Mouse (Mus musculus) lung, embryonic 14.5 days (tissue): ENCODE measurements around the gene Zc3hc1. TPM values are rescaled to one million over a fixed set of nuclear protein-coding genes. Genes with fewer than 3 reads are reported as not detected.

ENCODE experiments used
- ATAC-seq: fragments of 200-750 bp; cut with Nextera tagmentation; 2 replicates; pipeline ENCODE4 v1.8.0; 2017; ENCODE audit warnings: mild to moderate bottlenecking, moderate TSS enrichment, moderate library complexity; ENCODE audit not compliant: insufficient read depth
- DNase-seq: peaks from one replicate; pipeline ENCODE4 v3.0.0-alpha.2; 2015
- H3K27ac ChIP-seq: fragments of 300-500 bp; sonication (generic); 2 replicates; pipeline ENCODE4 v1.5.1; 2014; ENCODE audit warnings: low read depth, mild to moderate bottlenecking, moderate library complexity
- H3K27me3 ChIP-seq: fragments of 300-500 bp; sonication (generic); 2 replicates; pipeline ENCODE4 v1.6.1; 2014; ENCODE audit warnings: low read length, control low read depth; ENCODE audit not compliant: insufficient read depth
- H3K36me3 ChIP-seq: fragments of 300-500 bp; sonication (generic); 2 replicates; pipeline ENCODE4 v1.6.1; 2014; ENCODE audit warnings: control low read depth; ENCODE audit not compliant: insufficient read depth
- H3K4me1 ChIP-seq: fragments of 300-500 bp; sonication (generic); 2 replicates; pipeline ENCODE4 v1.6.1; 2014; ENCODE audit warnings: antibody characterized with exemption, control low read depth; ENCODE audit not compliant: insufficient read depth
- H3K4me2 ChIP-seq: fragments of 300-500 bp; sonication (generic); 2 replicates; pipeline ENCODE4 v1.6.1; 2014; ENCODE audit warnings: mild to moderate bottlenecking
- H3K4me3 ChIP-seq: fragments of 300-500 bp; sonication (generic); 2 replicates; pipeline ENCODE4 v1.5.1; 2014; ENCODE audit warnings: low read depth, low read length
- H3K9ac ChIP-seq: fragments of 300-500 bp; sonication (generic); 2 replicates; pipeline ENCODE4 v1.6.1; 2014
- H3K9me3 ChIP-seq: fragments of 300-500 bp; sonication (generic); 2 replicates; pipeline ENCODE4 v1.6.1; 2016; ENCODE audit warnings: low read depth, low read length, control low read depth
- CTCF ChIP-seq: IDR thresholded peaks from 2 replicates; pipeline ENCODE4 v1.5.1; 2016; ENCODE audit warnings: antibody characterized with exemption, low read depth
- WGBS: fragments of 180-500 bp; shearing (Covaris S2); extraction: QIAGEN DNeasy Blood & Tissue Kit; methylation state at CpG from one replicate; pipeline ENCODE4 v1.1.7; 2014; 5-methylcytosine and 5-hydroxymethylcytosine counted together
- polyA plus RNA-seq: library from polyadenylated mRNA; unstranded; fragments of >200 nt; fragmentation: Nextera tagmentation; extraction: Ambion mirVana; gene quantifications from 2 replicates; pipeline ENCODE4 v1.2.1, GENCODE M21; 2014

The Zc3hc1 gene
- polyA plus RNA-seq, 1 experiment from 2014 or later, result 66.9 TPM

DNA sequence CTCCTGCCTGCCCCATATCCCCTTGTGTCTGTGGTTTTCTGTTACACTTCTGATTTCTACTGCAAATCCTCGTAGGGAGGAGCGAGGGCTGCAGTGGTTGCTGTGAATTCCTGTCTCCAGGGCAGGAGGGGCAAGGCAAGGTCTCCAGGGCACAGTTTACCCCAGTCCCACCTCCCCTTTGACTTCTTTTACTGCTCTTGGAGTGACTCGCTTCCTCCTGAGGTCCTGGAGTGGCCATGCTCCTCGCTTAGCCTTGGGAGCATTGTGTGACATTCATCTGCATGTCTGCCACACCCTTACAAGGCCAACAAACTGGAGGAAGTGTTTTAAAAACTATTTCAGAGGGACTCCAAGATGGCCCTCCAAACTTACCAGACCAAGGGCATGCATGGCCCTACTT is 69.8 kb downstream of the Zc3hc1 start:
- Histone ChIP-seq H3K4me1 (no peaks in the 10 kb centered on the region), H3K36me3 (no peaks in the 10 kb centered on the region), H3K27me3 (no peaks in the 10 kb centered on the region), H3K27ac (no peak overlapping the region), H3K4me3 (no peak overlapping the region), H3K9me3 (no peaks in the 10 kb centered on the region), H3K9ac (no peak overlapping the region), H3K4me2 (no peak overlapping the region)
- 47% methylated on average over 4 of the region's 4 CpGs for WGBS
- ATAC-seq, result no peak
- no peak for TF ChIP-seq CTCF
- no peak for DNase-seq

- no peaks in the 10 kb centered on the region for H3K27me3 ChIP-seq
- DNase-seq (no peak), ATAC-seq (no peak)
- H3K9ac ChIP-seq, result no peak overlapping the region
- H3K27ac ChIP-seq, result no peak overlapping the region
- H3K36me3 ChIP-seq, result no peaks in the 10 kb centered on the region
- no peak overlapping the region for H3K4me3 ChIP-seq
- H3K4me1 ChIP-seq, result no peaks in the 10 kb centered on the region
- WGBS, result 70% methylated on average over 5 of the region's 5 CpGs
- no peak overlapping the region for H3K4me2 ChIP-seq
- no peaks in the 10 kb centered on the region for H3K9me3 ChIP-seq
- TF ChIP-seq CTCF, result no peak
Measured at GRCm38 (mm10) chr6:30319216-30319615, 71.6 kb downstream of the Zc3hc1 start.

Other genes with a start within 250 kb of the Zc3hc1 start
- gene Ube2h, start 86.5 kb downstream of the Zc3hc1 start, polyA plus RNA-seq, result 42.3 and 45.8 TPM in 2 replicates
- gene Klhdc10, start 10.8 kb upstream of the Zc3hc1 start, polyA plus RNA-seq, result 32.6 and 33.9 TPM in 2 replicates
- gene Tmem209, start 118.8 kb upstream of the Zc3hc1 start, polyA plus RNA-seq, result 43.5 and 44.7 TPM in 2 replicates
- 0.16 and 0.49 TPM in 2 replicates for gene Ssmem1, start 118.8 kb upstream of the Zc3hc1 start, polyA plus RNA-seq
- gene Cpa2, start 150.6 kb upstream of the Zc3hc1 start, polyA plus RNA-seq, result 7.2 and 7.8 TPM in 2 replicates
- gene Cpa4, start 177.3 kb upstream of the Zc3hc1 start, polyA plus RNA-seq, result 0.07 and 0.14 TPM in 2 replicates
- 0.11 TPM in 1 of 2 replicates, not detected in the other for gene Cpa5, start 220.0 kb upstream of the Zc3hc1 start, polyA plus RNA-seq
- 1.9 and 3.0 TPM in 2 replicates for gene Cpa1, start 248.2 kb upstream of the Zc3hc1 start, polyA plus RNA-seq